Mouse (Mus musculus) thymus, adult 2 months (tissue): ENCODE data around the gene BC051665.

Experiments used
- CTCF ChIP-seq: fragments of 200-500 bp; IDR thresholded peaks from 2 replicates; pipeline ENCODE4 v1.5.1; 2012; ENCODE audit warnings: mild to moderate bottlenecking, control low read depth, low read length, moderate library complexity, borderline replicate concordance; ENCODE audit not compliant: control insufficient read depth, poor library complexity, insufficient read depth; ENCODE audit errors: extremely low read depth
- POLR2A ChIP-seq: fragments of 200-500 bp; IDR thresholded peaks from 2 replicates; pipeline ENCODE4 v1.6.1; 2012; ENCODE audit warnings: mild to moderate bottlenecking, low read length, control low read depth, moderate library complexity; ENCODE audit not compliant: control insufficient read depth, poor library complexity, insufficient read depth; ENCODE audit errors: extremely low read depth

GRCm38 (mm10) chr13:60750930-60751329 lies 35.2 kb downstream of the BC051665 start:
- TF ChIP-seq POLR2A (no peak), CTCF (no peak)
